Mouse (Mus musculus) heart, postnatal 0 days (tissue): ENCODE measurements around the gene Rnf212.

Source experiments
- CTCF ChIP-seq: IDR thresholded peaks from 2 replicates; pipeline ENCODE4 v1.5.1; 2016; ENCODE audit warnings: antibody characterized with exemption, control low read depth, low read depth
- EP300 ChIP-seq: IDR thresholded peaks from 2 replicates; pipeline ENCODE4 v1.6.1; 2016; ENCODE audit warnings: antibody characterized with exemption, low read depth

DNA sequence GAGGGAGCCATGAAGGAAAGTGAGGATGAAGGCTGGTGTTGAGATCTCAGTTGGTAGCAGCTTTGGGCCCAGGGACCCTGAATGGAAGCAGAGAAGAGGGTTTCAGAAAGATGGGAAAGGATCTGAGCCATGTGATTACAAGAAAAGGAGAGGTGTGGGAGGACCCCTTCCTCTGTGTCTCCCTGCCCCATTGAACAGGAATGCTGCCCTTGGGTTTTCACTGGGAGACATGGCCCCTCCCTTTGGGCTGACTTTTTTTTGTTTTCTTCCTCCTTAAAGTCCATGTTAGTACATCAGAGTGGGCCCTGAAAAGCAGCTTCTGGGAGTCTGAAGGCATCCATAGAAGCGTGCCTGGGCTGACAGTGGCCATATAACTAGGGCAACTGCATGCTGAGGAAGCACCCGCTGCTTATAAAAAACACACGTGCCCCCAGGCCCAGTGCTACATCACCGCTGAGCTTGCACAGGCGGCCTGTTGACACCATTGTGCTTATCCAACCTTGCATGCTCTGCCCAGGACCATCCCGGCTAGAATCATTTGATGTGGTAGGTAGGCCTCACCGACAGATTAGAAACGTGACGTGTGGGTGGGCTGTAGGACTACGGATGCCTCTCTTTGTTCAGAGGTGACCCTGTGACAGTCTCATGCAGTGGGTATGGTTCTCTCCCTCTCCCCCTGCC lies 73.3 kb downstream of the Rnf212 start:
- TF ChIP-seq CTCF (no peak), EP300 (no peak)
